Mouse (Mus musculus) cerebral cortex, adult 2 months (tissue): Measurements from ENCODE around the gene Kif21a.

ENCODE experiments used
- WGBS: fragments of 180-500 bp; shearing (Covaris S2); methylation state at CpG from one replicate; pipeline ENCODE4 v1.1.7; 2018; 5-methylcytosine and 5-hydroxymethylcytosine counted together

Gene Kif21a

GRCm38 (mm10) chr15:91049496-91050441 is at the start of gene Kif21a:
TSS of gene Kif21a (minus strand) at chr15:91049948.
- under 1% methylated on average over 84 of the region's 89 CpGs for WGBS

GRCm38 (mm10) chr15:91096606-91097005 is 46.9 kb upstream of the Kif21a start:
- 89% methylated on average over 6 of the region's 6 CpGs for WGBS

- 88% methylated on average over 7 of the region's 7 CpGs for WGBS
Measured at GRCm38 (mm10) chr15:91089427-91089826, 39.7 kb upstream of the Kif21a start.

- WGBS = 90% methylated on average over 12 of the region's 12 CpGs
Measured at GRCm38 (mm10) chr15:91088071-91088470, 38.3 kb upstream of the Kif21a start.

- WGBS = 69% methylated on average over 15 of the region's 15 CpGs
Measured at GRCm38 (mm10) chr15:91077457-91078410, 28.0 kb upstream of the Kif21a start.

GRCm38 (mm10) chr15:91072440-91072839 is 22.7 kb upstream of the Kif21a start:
- 86% methylated on average over 1 of the region's 1 CpGs for WGBS

- WGBS = 70% methylated on average over 12 of the region's 12 CpGs
Measured at GRCm38 (mm10) chr15:91064310-91064826, 14.6 kb upstream of the Kif21a start.

GRCm38 (mm10) chr15:91063845-91064244 is 14.1 kb upstream of the Kif21a start:
- WGBS = 49% methylated on average over 7 of the region's 7 CpGs

GRCm38 (mm10) chr15:91056866-91057342 is 7.2 kb upstream of the Kif21a start:
- 82% methylated on average over 3 of the region's 3 CpGs for WGBS

- WGBS = 49% methylated on average over 5 of the region's 5 CpGs
Measured at GRCm38 (mm10) chr15:91056176-91056865, 6.6 kb upstream of the Kif21a start.

- WGBS = 1% methylated on average over 47 of the region's 47 CpGs
Measured at GRCm38 (mm10) chr15:91048951-91049495, 725 bp downstream of the Kif21a start.

GRCm38 (mm10) chr15:91047627-91048026 is 2.1 kb downstream of the Kif21a start:
- WGBS = 30% methylated on average over 11 of the region's 11 CpGs

- 47% methylated on average over 8 of the region's 8 CpGs for WGBS
Measured at GRCm38 (mm10) chr15:91046506-91046905, 3.2 kb downstream of the Kif21a start.

GRCm38 (mm10) chr15:91043263-91043662 is 6.5 kb downstream of the Kif21a start:
- WGBS = 85% methylated on average over 4 of the region's 4 CpGs

- 63% methylated on average over 5 of the region's 5 CpGs for WGBS
Measured at GRCm38 (mm10) chr15:91038860-91039259, 10.9 kb downstream of the Kif21a start.

- 58% methylated on average over 4 of the region's 4 CpGs for WGBS
Measured at GRCm38 (mm10) chr15:91034090-91034489, 15.7 kb downstream of the Kif21a start.

- WGBS = 91% methylated on average over 6 of the region's 6 CpGs
Measured at GRCm38 (mm10) chr15:91033529-91033928, 16.2 kb downstream of the Kif21a start.

GRCm38 (mm10) chr15:91028962-91029361 is 20.8 kb downstream of the Kif21a start:
- WGBS = 55% methylated on average over 10 of the region's 10 CpGs

GRCm38 (mm10) chr15:91028494-91028893 is 21.3 kb downstream of the Kif21a start:
- WGBS = 22% methylated on average over 10 of the region's 10 CpGs

GRCm38 (mm10) chr15:91022276-91022675 is 27.5 kb downstream of the Kif21a start:
- 75% methylated on average over 8 of the region's 8 CpGs for WGBS

GRCm38 (mm10) chr15:91018861-91019187 is 30.9 kb downstream of the Kif21a start:
- WGBS = 38% methylated on average over 3 of the region's 3 CpGs
